Mouse (Mus musculus) erythroblast, embryonic 14.5 days (primary cell): ENCODE results near the gene Nrl.

Source experiments
- GATA1 ChIP-seq: IDR thresholded peaks from 2 replicates; pipeline ENCODE4 v1.6.1; 2012; ENCODE audit warnings: low read length, inconsistent platforms, mixed read lengths
- TAL1 ChIP-seq: IDR thresholded peaks from 3 replicates; pipeline ENCODE4 v1.6.1; 2012; ENCODE audit warnings: low read length, inconsistent platforms, mixed read lengths

GRCm38 (mm10) chr14:55469041-55469440 lies 55.7 kb downstream of the Nrl start:
- TF ChIP-seq GATA1 (no peak), TAL1 (no peak)
